In genomic region chr10:40461362-40461761, GRCm38 (mm10) we compare ENCODE assay signal across 22 mouse cellular contexts.
DNase-seq lines count a peak whose midpoint lies in the region; ATAC-seq and TF ChIP-seq lines count a peak whose summit lies in the region.
"Had no signal": no experiment of that assay in that cellular context is flagged by ENCODE, and none has a peak within 500 bp of the region (broad histone marks: within the 10 kb centered on the region; RNA-seq: fewer than 3 reads in every experiment).

No protein-coding gene starts in this region.

- no peak overlapping the region for H3K4me3 ChIP-seq in kidney, adult 2 months (ENCODE audit: insufficient read depth, low read depth, low read length)
- H3K4me3 ChIP-seq in kidney, embryonic 15.5 days (replicated peaks): no peak overlapping the region
- peak overlapping the region; percentile 56 for H3K4me3 ChIP-seq in megakaryocyte, embryonic 14.5 days (replicated peaks)
- no peak overlapping the region for H3K4me3 ChIP-seq in small intestine, adult 2 months (ENCODE audit: low read depth, low read length)
- H3K4me3 ChIP-seq: embryonic facial prominence, embryonic 10.5 days; embryonic facial prominence, embryonic 12.5 days; forebrain, embryonic 13.5 days had no signal

- H3K4me1 ChIP-seq in kidney, adult 2 months (ENCODE audit: control insufficient read depth, insufficient read depth, low read length): peaks cover 13% of the 10 kb centered on the region; the same call in 1 of the 2 replicates
- H3K4me1 ChIP-seq in kidney, embryonic 15.5 days: no peaks in the 10 kb centered on the region
- H3K4me1 ChIP-seq in megakaryocyte, embryonic 14.5 days: peaks cover 64% of the 10 kb centered on the region
- H3K4me1 ChIP-seq in small intestine, adult 2 months (ENCODE audit: control insufficient read depth, insufficient read depth, insufficient read length, low read length): peaks cover 13% of the 10 kb centered on the region
- H3K4me1 ChIP-seq: embryonic facial prominence, embryonic 10.5 days; embryonic facial prominence, embryonic 12.5 days; forebrain, embryonic 13.5 days had no signal

- ATAC-seq in kidney, embryonic 15.5 days (replicated peaks; ENCODE audit: low FRiP score): no peak
- no peak for ATAC-seq in megakaryocyte, adult 5-6 weeks (ENCODE audit: poor library complexity, severe bottlenecking)
- ATAC-seq: forebrain, embryonic 13.5 days; Patski had no signal

- no peak overlapping the region for H3K4me2 ChIP-seq in kidney, embryonic 15.5 days
- H3K4me2 ChIP-seq: embryonic facial prominence, embryonic 12.5 days; forebrain, embryonic 13.5 days had no signal

- H3K27ac ChIP-seq in kidney, adult 2 months (ENCODE audit: insufficient read depth, low read depth, low read length): no peak overlapping the region
- no peak overlapping the region for H3K27ac ChIP-seq in kidney, embryonic 15.5 days
- H3K27ac ChIP-seq in small intestine, adult 2 months (ENCODE audit: insufficient read depth, low read depth, low read length): 0 out of 2 replicates have a peak overlapping the region, but pooled peaks have one; percentile 27
- H3K27ac ChIP-seq: embryonic facial prominence, embryonic 10.5 days; embryonic facial prominence, embryonic 12.5 days; forebrain, embryonic 13.5 days had no signal

- 69% methylated on average over 6 of the region's 6 CpGs for WGBS in kidney, adult 2 months
- WGBS in kidney, embryonic 15.5 days: 88% methylated on average over 6 of the region's 6 CpGs
- 37% methylated on average over 6 of the region's 6 CpGs for WGBS in small intestine, adult 2 months

- H3K9ac ChIP-seq in kidney, embryonic 15.5 days: no peak overlapping the region
- H3K9ac ChIP-seq: embryonic facial prominence, embryonic 12.5 days; forebrain, embryonic 13.5 days had no signal

- TF ChIP-seq CTCF in kidney, adult 2 months (conservative IDR thresholded peaks at IDR 0.05; ENCODE audit: insufficient read depth, insufficient read length, low read depth, low read length): no peak
- TF ChIP-seq CTCF in small intestine, adult 2 months (IDR thresholded peaks at IDR 0.05; ENCODE audit: extremely low read depth, insufficient read length, insufficient replicate concordance, low read depth, low read length): no peak

- no peaks in the 10 kb centered on the region for H3K9me3 ChIP-seq in kidney, embryonic 15.5 days (replicated peaks)
- H3K9me3 ChIP-seq in megakaryocyte, embryonic 14.5 days: peaks cover 5% of the 10 kb centered on the region
- H3K9me3 ChIP-seq: embryonic facial prominence, embryonic 10.5 days; embryonic facial prominence, embryonic 12.5 days; forebrain, embryonic 13.5 days; G1E had no signal

- intact Hi-C loops in heart, postnatal 36 days (cut with DNase I): no loop called here

- H3K36me3 ChIP-seq in kidney, adult 2 months (ENCODE audit: control insufficient read depth, insufficient read depth, low read length): no peaks in the 10 kb centered on the region
- H3K36me3 ChIP-seq in kidney, embryonic 15.5 days: no peaks in the 10 kb centered on the region; the same call in 1 of the 2 replicates
- H3K36me3 ChIP-seq in megakaryocyte, embryonic 14.5 days (replicated peaks; ENCODE audit: low read length): peaks cover 31% of the 10 kb centered on the region
- H3K36me3 ChIP-seq in small intestine, adult 2 months (ENCODE audit: control insufficient read depth, insufficient read depth, low read length): peaks cover 2% of the 10 kb centered on the region; the same call in 1 of the 2 replicates
- H3K36me3 ChIP-seq: embryonic facial prominence, embryonic 12.5 days had no signal

- peak; percentile 76 for DNase-seq in heart, adult 11 months
- DNase-seq in heart, postnatal 36 days: no peak
- peak; percentile 34 for DNase-seq in kidney, adult 2 months
- DNase-seq: adrenal gland, adult 8-10 months; adrenal gland, postnatal 14 days; adrenal gland, postnatal 36 days; B cell, adult 2 months; cerebellum, adult 11-12 months; cerebellum, adult 2 months; cerebellum, adult 9-10 months; cerebellum, postnatal 10 days; cerebellum, postnatal 25 days had no signal

- no peak for TF ChIP-seq POLR2A in kidney, adult 2 months (IDR thresholded peaks at IDR 0.05; ENCODE audit: low read depth, low read length)
- TF ChIP-seq POLR2A in small intestine, adult 2 months (IDR thresholded peaks at IDR 0.05; ENCODE audit: low read depth, low read length): no peak

- no peaks in the 10 kb centered on the region for H3K27me3 ChIP-seq in kidney, adult 2 months (replicated peaks; ENCODE audit: control insufficient read depth, insufficient read depth, low read length)
- no peaks in the 10 kb centered on the region for H3K27me3 ChIP-seq in kidney, embryonic 15.5 days
- no peaks in the 10 kb centered on the region for H3K27me3 ChIP-seq in megakaryocyte, embryonic 14.5 days (replicated peaks)
- no peaks in the 10 kb centered on the region for H3K27me3 ChIP-seq in small intestine, adult 2 months (ENCODE audit: control insufficient read depth, insufficient read depth, low read length)
- H3K27me3 ChIP-seq: CH12.LX; embryonic facial prominence, embryonic 12.5 days; forebrain, embryonic 13.5 days; Patski had no signal

Comparison
In these comparisons a context has a peak if more than half of its experiments do, and no peak if none do; other contexts are left out.
1. DNase-seq: peak in heart, adult 11 months (single experiment) and kidney, adult 2 months (single experiment); none in heart, postnatal 36 days (0 of 2).